Mouse (Mus musculus): Measurements from ENCODE around the gene Olfr203.
"Not testable (repeated sequence)": the region's sequence is repeated elsewhere in the genome, so short reads cannot be mapped to it uniquely, and the experiment has no call there.

The Olfr203 gene

DNA sequence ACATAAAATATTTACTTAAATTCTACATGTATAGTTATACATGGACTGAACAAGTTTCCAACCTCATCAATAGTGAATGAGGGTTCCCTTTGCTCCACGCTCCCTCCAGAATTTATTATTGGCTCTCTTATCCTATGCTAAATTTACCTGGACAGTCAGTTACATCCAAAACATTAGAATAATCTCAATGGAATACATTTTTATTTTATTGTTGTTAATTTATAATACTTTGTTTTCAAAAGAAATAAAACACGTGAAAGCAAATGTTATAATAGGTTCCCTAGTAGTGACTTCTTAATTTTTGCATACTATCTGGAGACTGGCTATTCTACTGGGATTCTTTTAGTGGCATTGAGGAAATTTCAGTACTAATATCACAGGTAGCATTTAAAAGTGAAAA lies at the start of gene Olfr203:
Olfr203 (plus strand) TSS at position 301 of the 400 bp plus-strand sequence.
- no peak for DNase-seq

DNA sequence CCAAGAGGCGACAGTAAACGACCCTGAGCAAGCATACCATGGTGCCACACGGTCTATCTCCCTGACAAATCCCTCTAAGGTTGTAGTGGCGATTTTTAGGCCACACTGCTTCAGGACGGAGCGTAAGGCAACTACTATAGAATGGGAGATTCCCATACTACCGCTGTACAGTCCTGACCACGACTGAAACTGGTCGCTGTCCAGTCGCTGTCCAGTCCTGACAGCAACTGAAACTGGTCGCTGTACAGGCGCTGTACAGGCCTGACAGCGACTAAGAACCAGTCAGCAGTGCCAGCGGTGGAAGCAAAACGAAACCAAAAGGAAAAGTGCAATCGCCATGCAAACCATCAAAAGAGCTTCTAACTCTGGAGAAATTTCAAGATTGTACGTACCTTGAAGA lies 49.0 kb upstream of the Olfr203 start:
- DNase-seq, result no peak

DNA sequence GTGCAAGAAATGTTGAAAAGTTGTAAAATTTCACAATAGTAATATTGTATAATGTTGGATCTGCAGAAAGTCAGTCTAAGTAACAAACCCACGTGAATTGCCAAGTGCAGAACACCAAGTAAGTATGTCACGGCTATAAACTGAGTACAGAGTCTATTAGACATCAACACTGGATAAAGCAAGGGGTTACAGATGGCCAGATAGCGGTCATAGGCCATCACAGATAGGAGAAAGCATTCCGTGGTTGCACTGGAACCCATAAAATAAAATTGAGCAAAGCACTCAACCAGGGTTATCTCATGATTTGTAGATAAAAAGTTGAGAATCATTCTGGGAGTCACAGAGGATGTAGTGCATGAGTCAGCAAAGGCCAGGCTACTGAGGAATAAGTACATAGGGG lies 29.6 kb upstream of the Olfr203 start:
- DNase-seq, result not testable (repeated sequence)

DNA sequence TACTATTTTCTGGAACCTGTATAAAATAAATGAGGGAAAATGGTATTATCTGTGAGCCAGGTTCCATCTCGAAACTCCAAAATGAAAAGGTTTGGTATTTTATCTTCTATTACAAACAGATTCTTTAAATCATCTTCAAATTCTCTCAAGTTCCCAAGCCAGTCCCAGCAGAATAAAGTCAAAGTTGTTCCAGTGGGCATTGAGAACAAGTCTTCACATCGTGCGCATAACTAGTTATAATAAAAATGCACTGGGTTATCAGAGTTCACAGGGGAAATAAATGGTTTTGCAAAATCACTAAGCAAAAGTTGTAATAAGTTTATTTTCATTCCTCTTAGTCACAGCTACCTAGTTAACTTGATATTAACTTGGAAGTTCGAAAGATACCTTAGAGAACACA lies 26.1 kb upstream of the Olfr203 start, which contains the start of gene Olfr201:
Olfr201 (minus strand) TSS at position 101 of the 400 bp plus-strand sequence.
- not testable (repeated sequence) for DNase-seq

DNA sequence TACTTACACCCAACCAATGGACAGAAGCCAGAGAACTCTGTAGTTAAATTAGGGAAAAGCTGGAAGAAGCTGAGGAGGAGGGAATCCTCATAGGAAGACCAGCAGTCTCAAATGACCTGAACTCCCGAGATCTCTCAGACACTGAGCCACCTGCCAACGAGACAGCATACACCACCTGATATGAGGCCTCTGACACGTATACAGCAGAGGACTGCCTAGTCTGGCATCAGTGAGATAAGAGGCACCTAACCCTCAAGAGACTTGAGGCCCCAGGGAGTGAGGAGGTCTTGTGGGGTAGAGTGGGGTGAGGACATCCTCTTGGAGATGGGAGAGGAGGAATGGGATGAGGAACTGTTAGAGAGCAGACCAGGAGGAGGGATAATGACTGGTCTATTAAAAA lies 18.1 kb upstream of the Olfr203 start:
- no peak for DNase-seq

DNA sequence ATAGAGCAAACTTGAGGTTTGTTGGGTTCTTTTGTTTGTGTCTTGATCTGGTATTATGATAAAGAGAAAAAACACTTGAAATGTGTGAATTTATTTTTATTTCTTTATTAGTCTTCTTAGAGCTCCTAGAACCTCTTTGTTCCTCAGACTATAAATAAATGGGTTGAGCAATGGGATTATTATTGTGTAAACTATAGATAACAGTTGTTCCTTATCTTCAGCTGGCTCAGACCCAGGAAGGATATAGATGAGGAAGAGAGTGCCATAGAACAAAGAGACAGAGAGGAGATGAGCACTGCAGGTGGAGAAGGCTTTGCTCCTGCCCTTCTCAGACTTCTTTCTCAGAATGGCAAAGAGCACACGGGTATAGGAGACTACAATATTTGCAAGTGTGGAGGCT lies 15.2 kb upstream of the Olfr203 start:
- DNase-seq, result no peak

DNA sequence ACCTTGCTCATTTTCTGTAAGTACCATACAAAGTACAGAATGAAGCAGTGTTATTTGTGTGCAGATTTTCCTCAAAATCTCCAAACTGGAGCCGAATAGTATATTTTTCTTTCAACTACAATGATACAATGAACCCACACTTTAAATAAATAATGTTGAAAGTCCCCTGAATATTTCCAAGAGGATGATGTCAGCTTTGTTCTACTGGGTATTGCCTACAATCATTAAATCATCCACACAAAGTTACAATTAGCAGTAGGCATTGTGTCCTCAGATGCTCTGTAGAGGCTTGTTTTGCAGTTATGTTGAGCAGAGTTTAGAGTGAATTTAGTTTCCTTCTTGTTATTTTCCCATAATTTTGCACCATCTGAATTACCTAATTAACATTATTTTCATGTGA lies 12.0 kb upstream of the Olfr203 start, which contains the start of gene Olfr202:
Olfr202 (minus strand) TSS at position 101 of the 400 bp plus-strand sequence.
- no peak for DNase-seq

DNA sequence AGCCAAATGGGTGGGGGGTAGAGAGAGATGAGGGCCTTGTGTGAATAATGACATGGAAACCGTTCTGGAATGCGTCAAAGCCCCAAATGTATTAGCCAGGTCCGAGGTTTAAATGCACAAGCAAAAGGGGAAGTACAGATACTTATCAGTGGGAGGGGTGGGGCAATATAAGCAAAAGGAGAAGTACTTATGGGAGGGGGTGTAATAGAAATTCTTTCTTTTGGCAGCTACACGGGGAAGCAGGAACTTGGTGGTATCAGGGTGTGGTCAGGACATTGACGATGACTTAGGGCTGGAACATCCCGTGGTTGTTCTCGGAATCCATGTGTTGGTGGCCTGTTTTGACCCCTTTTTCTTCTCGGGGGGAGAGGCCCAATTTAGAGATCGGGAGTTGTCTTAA lies 11.1 kb upstream of the Olfr203 start:
- DNase-seq, result not testable (repeated sequence)

DNA sequence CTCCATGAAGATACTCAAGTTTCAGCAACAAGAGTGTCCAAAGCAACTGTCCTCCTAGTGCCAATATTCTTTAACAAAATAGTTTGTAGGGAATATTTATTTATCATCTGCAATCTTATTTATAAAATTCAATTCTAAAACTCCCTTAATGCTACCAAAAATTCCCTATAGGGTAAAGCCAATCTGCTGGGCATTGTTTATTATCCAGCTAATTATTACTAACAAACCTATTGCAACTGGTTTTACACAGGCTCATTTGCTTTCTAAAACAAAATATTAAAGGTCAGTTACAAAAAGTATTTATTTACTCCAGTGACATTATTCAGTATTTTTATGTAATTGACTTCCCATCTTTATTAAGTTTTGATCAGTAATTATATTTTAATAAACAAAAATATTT lies 19.5 kb downstream of the Olfr203 start, which contains the start of gene Olfr204:
Olfr204 (minus strand) TSS at position 101 of the 400 bp plus-strand sequence.
- no peak for DNase-seq

DNA sequence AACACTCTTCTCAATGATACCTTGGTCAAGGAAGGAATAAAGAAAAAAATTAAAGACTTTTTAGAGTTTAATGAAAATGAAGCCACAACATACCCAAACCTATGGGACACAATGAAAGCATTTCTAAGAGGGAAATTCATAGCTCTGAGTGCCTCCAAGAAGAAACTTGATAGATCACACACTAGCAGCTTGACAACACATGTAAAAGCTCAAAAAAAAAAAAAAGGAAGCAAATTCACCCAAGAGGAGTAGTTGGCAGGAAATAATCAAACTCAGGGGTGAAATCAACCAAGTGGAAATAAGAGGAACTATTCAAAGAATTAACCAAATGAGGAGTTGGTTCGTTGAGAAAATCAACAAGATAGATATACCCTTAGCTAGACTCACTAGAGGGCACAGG lies 24.6 kb downstream of the Olfr203 start:
- DNase-seq, result not testable (repeated sequence)

DNA sequence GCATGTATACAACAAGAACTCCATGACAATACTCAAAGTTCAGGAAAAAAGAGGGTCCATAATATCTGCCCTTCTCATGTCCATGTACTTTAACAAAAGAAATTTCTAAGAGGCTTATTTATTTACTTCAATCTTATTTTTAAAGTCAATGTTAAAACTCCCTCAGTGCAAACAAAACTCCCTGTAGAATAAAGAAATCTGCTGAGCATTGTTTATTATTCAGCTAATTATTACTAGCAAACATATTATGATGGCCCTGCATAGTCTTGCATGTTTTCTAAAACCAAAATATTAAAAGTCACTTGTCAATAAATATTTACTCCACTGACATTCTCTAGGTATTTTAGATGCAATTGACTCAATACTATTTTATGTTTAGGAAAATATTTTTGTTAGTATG lies 32.4 kb downstream of the Olfr203 start, which contains the start of gene Olfr205:
Olfr205 (minus strand) TSS at position 101 of the 400 bp plus-strand sequence.
- DNase-seq, result no peak

DNA sequence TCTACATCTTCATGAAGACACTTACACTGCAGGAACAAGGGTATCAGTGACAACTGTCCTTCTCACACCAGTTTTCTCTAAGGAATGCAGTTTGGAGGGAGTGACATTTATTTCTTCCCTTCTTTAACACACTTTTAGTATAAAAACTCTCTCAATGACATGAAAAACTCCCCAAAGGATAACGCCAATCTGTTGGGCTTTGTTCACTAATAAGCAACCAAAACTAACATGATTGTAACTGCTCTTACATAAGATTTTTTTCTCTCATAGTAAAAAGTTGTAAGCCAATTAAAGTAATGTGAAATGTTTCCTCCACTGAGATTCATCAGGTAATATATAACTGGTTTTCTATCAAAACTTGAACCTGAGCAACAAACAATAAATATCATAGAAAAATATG lies 50.5 kb downstream of the Olfr203 start, which contains the start of gene Olfr206:
Olfr206 (minus strand) TSS at position 101 of the 400 bp plus-strand sequence.
- DNase-seq, result no peak

All from kidney, adult 8-10 months (tissue).